17 mouse cellular contexts compared by ENCODE assay signal in the genomic region with DNA sequence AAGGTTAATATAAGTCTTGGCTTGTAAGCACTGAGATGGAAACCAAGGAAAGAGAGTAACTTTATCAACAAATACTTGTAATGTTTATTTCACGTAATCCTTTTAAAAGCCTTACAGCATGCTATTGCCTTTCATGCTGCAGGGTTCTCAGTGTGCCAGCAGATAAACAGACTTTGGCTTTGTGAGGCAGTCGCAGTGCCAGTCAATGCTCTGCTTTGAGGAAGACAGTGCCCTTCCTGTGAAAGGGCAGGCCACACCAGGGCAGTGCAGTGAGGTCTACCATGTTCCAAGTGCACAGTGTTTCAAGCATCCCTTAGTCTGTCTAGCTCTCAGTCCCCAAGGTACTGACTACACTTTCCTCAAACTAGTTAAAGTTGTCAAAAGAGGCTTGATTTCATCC.
DNase-seq lines count a peak whose midpoint lies in the region; ATAC-seq and TF ChIP-seq lines count a peak whose summit lies in the region.
"Had no signal": no experiment of that assay in that cellular context is flagged by ENCODE, and none has a peak within 500 bp of the region (broad histone marks: within the 10 kb centered on the region; RNA-seq: fewer than 3 reads in every experiment).

No protein-coding gene starts in this region.

- H3K4me3 ChIP-seq in liver, adult 2 months (ENCODE audit: insufficient read depth, low read depth, low read length) = no peak overlapping the region
- H3K4me3 ChIP-seq in liver, embryonic 11.5 days (ENCODE audit: low read depth, low read length) = no peak overlapping the region
- H3K4me3 ChIP-seq in megakaryocyte, embryonic 14.5 days (replicated peaks) = peak overlapping the region; percentile 10
- H3K4me3 ChIP-seq in heart, embryonic 12.5 days = no peak overlapping the region
- H3K4me3 ChIP-seq: embryonic facial prominence, embryonic 10.5 days; forebrain, embryonic 13.5 days; heart, adult 2 months; hindbrain, embryonic 10.5 days had no signal

- TF ChIP-seq POLR2A in liver, adult 2 months (IDR thresholded peaks at IDR 0.05; ENCODE audit: extremely low read depth, insufficient read depth, low read length) = no peak

- H3K36me3 ChIP-seq in liver, adult 2 months (ENCODE audit: control insufficient read depth, insufficient read depth, low read length) = no peaks in the 10 kb centered on the region
- no peaks in the 10 kb centered on the region for H3K36me3 ChIP-seq in liver, embryonic 11.5 days (ENCODE audit: control insufficient read depth, insufficient read depth, low read length)
- no peaks in the 10 kb centered on the region for H3K36me3 ChIP-seq in megakaryocyte, embryonic 14.5 days (replicated peaks; ENCODE audit: low read length)
- H3K36me3 ChIP-seq in heart, embryonic 12.5 days = no peaks in the 10 kb centered on the region
- H3K36me3 ChIP-seq: embryonic facial prominence, embryonic 10.5 days; hindbrain, embryonic 10.5 days had no signal

- no peaks in the 10 kb centered on the region for H3K27me3 ChIP-seq in liver, adult 2 months (ENCODE audit: control insufficient read depth, insufficient read depth, low read length)
- H3K27me3 ChIP-seq in liver, embryonic 11.5 days (replicated peaks; ENCODE audit: control insufficient read depth, insufficient read depth, low read length) = no peaks in the 10 kb centered on the region
- no peaks in the 10 kb centered on the region for H3K27me3 ChIP-seq in megakaryocyte, embryonic 14.5 days (replicated peaks)
- H3K27me3 ChIP-seq in heart, embryonic 12.5 days (replicated peaks) = no peaks in the 10 kb centered on the region
- H3K27me3 ChIP-seq: forebrain, embryonic 13.5 days had no signal

- ATAC-seq in liver, embryonic 11.5 days (replicated peaks; ENCODE audit: low FRiP score) = no peak
- ATAC-seq in megakaryocyte, adult 5-6 weeks (ENCODE audit: poor library complexity, severe bottlenecking) = no peak
- ATAC-seq in heart, embryonic 12.5 days (ENCODE audit: insufficient number of reproducible peaks, low FRiP score) = no peak
- ATAC-seq: forebrain, embryonic 13.5 days; forebrain, postnatal 0 days had no signal

- no peak overlapping the region for H3K9ac ChIP-seq in liver, adult 2 months (ENCODE audit: low read depth, low read length)
- no peak overlapping the region for H3K9ac ChIP-seq in liver, embryonic 11.5 days (ENCODE audit: low read depth, low read length)
- no peak overlapping the region for H3K9ac ChIP-seq in heart, embryonic 12.5 days
- H3K9ac ChIP-seq: forebrain, embryonic 13.5 days; forebrain, postnatal 0 days; hindbrain, embryonic 14.5 days had no signal

- no peaks in the 10 kb centered on the region for H3K79me2 ChIP-seq in liver, adult 2 months (ENCODE audit: control insufficient read depth, insufficient read depth, low read length)

- H3K27ac ChIP-seq in liver, adult 2 months (replicated peaks; ENCODE audit: insufficient read depth, low read depth, low read length) = no peak overlapping the region
- H3K27ac ChIP-seq in liver, embryonic 11.5 days (ENCODE audit: low read depth, low read length) = no peak overlapping the region
- H3K27ac ChIP-seq in heart, embryonic 12.5 days (ENCODE audit: poor library complexity, severe bottlenecking) = no peak overlapping the region
- H3K27ac ChIP-seq: embryonic facial prominence, embryonic 10.5 days; forebrain, embryonic 13.5 days; heart, adult 2 months; hindbrain, embryonic 10.5 days; hindbrain, embryonic 14.5 days had no signal

- DNase-seq in cerebellum, postnatal 10 days = peak; percentile 14 to 33
- DNase-seq in cerebellum, postnatal 36 days = no peak
- DNase-seq in liver, adult 2 months (ENCODE audit: extremely low read depth, low read depth, low spot score) = peak; percentile 56
- DNase-seq in liver, embryonic 11.5 days (ENCODE audit: low spot score) = no peak
- DNase-seq: adrenal gland, postnatal 14 days; cerebellum, adult 2 months; forebrain, postnatal 0 days; gastrocnemius, postnatal 14 days; heart, adult 2 months had no signal

- no peaks in the 10 kb centered on the region for H3K9me3 ChIP-seq in liver, embryonic 11.5 days (ENCODE audit: control insufficient read depth, low read length)
- H3K9me3 ChIP-seq in megakaryocyte, embryonic 14.5 days = no peaks in the 10 kb centered on the region
- H3K9me3 ChIP-seq in heart, embryonic 12.5 days (replicated peaks) = no peaks in the 10 kb centered on the region
- H3K9me3 ChIP-seq: embryonic facial prominence, embryonic 10.5 days; forebrain, embryonic 13.5 days; hindbrain, embryonic 10.5 days had no signal

- no peak for TF ChIP-seq CTCF in liver, adult 2 months (IDR thresholded peaks at IDR 0.05; ENCODE audit: low read depth, low read length)

- no peaks in the 10 kb centered on the region for H3K4me1 ChIP-seq in liver, adult 2 months (ENCODE audit: control insufficient read depth, insufficient read depth, low read length)
- H3K4me1 ChIP-seq in liver, embryonic 11.5 days (replicated peaks; ENCODE audit: control insufficient read depth, insufficient read depth, low read length) = no peaks in the 10 kb centered on the region
- H3K4me1 ChIP-seq in megakaryocyte, embryonic 14.5 days = no peaks in the 10 kb centered on the region
- H3K4me1 ChIP-seq in heart, embryonic 12.5 days (replicated peaks) = no peaks in the 10 kb centered on the region
- H3K4me1 ChIP-seq: embryonic facial prominence, embryonic 10.5 days; hindbrain, embryonic 10.5 days had no signal

- no peak overlapping the region for H3K4me2 ChIP-seq in liver, embryonic 11.5 days
- H3K4me2 ChIP-seq in heart, embryonic 12.5 days = no peak overlapping the region
- H3K4me2 ChIP-seq: forebrain, embryonic 13.5 days; heart, embryonic 11.5 days; hindbrain, embryonic 14.5 days had no signal

- WGBS in liver, adult 2 months = 19% methylated on average over 2 of the region's 2 CpGs
- 70% methylated on average over 2 of the region's 2 CpGs for WGBS in liver, embryonic 11.5 days
- 52% methylated on average over 2 of the region's 2 CpGs for WGBS in heart, embryonic 12.5 days

Comparison
In these comparisons a context has a peak if more than half of its experiments do, and no peak if none do; other contexts are left out.
1. DNase-seq: peak in cerebellum, postnatal 10 days (2 of 2) and liver, adult 2 months (single experiment); none in cerebellum, postnatal 36 days (0 of 2) and liver, embryonic 11.5 days (single experiment).